Mouse (Mus musculus) megakaryocyte, embryonic 14.5 days (primary cell): ENCODE measurements at regions not wholly inside any gene's neighbourhood (a gene's known extent, or its start where the extent isn't known, plus 50 kb on each side); places are given as distances from the start of the nearest gene placed in this dataset.

Experiments
- FLI1 ChIP-seq: IDR thresholded peaks from 2 replicates; pipeline ENCODE4 v1.6.1; 2012; ENCODE audit warnings: low read length, inconsistent platforms, mixed read lengths
- GATA1 ChIP-seq: IDR thresholded peaks from 3 replicates; pipeline ENCODE4 v1.6.1; 2012; ENCODE audit warnings: mixed read lengths, low read length, inconsistent platforms, borderline replicate concordance

DNA sequence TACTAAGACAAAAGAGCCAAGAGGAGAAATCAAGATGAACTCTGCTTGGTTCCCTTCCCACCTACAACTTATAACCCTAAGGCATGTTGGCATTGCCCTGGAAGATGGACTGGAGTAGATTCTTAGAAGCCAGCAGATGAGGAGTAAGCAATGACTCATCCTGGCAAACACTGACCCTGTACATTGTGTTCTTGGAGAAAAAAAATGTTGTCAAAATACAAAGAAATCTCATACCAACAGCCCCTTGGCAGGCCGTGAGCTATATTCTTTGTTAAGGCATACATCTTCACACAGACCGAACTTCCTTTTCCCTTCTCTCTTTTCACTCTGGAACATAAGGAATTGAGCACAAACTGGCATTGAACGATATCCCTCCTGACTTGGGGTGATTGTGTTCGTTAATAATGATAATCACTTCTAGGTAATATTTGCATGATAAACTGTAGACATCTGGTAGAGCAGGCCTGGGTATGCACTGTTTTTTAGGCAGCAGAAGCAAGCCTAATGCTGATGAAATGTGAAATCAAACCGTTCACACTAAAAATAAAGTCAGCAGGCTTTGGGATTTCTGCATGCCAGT is 787.7 kb downstream of the Tmem114 start:
- TF ChIP-seq GATA1 (no peak), FLI1 (no peak)
